Mouse (Mus musculus): ENCODE data around the gene Sike1. TPM values are rescaled to one million over a fixed set of nuclear protein-coding genes. Genes with fewer than 3 reads are reported as not detected.
A peak's percentile ranks its signal among the peaks of the same experiment; 100 is the strongest.

Sike1 gene
- polyA plus RNA-seq, 1 experiment from 2014 or later: 86.1 TPM

DNA sequence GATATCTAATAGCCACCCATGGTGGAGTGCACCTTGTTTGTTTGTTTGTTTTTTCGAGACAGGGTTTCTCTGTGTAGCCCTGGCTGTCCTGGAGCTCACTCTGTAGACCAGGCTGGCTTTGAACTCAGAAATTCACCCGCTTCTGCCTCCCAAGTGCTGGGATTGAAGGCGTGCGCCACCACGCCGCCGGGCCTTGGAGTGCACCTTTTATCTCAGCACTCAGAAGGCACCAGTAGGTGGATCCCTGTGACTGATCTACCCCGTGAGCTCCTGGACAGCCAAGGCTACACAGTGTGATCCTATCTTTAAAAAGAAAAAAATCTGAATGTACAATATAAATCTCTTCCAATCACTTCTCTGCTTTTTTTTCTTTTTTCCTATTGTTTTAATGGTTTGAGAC is 4.5 kb upstream of the Sike1 start:
- 82% methylated on average over 8 of the region's 8 CpGs for WGBS
- no peaks in the 10 kb centered on the region for H3K36me3 ChIP-seq
- H3K27me3 ChIP-seq: no peaks in the 10 kb centered on the region
- no peak overlapping the region for H3K9ac ChIP-seq (replicated peaks)
- H3K4me3 ChIP-seq: no peak overlapping the region
- no peak overlapping the region for H3K4me2 ChIP-seq (replicated peaks)
- no peak overlapping the region for H3K27ac ChIP-seq (replicated peaks)
- H3K9me3 ChIP-seq: no peaks in the 10 kb centered on the region
- ATAC-seq (ENCODE audit: low FRiP score, low read depth): no peak
- H3K4me1 ChIP-seq: peaks cover 3% of the 10 kb centered on the region; the same call in 1 of the 2 replicates

DNA sequence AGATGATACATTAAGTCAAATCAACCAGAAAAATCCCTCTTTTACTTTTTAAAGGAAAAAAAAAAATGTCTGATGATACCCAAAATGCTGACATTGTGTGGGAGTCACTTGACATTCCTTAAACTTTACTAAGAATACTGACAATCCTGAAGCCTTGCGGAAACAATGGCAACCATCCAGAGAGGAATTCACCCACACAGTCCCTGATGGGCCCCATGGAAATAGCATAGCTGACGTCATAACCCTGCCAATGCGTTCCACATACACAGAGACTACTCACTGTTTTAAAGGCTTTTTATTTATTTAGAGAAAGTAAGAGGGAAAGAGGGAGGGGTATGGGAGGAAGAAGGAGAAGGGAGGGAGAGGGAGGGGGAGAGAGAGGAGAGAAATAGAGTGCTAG is 2.6 kb upstream of the Sike1 start:
- no peak overlapping the region for H3K9ac ChIP-seq (replicated peaks)
- ATAC-seq (ENCODE audit: low FRiP score, low read depth): no peak
- WGBS: 58% methylated on average over 3 of the region's 3 CpGs
- no peak overlapping the region for H3K4me2 ChIP-seq (replicated peaks)
- H3K27me3 ChIP-seq: no peaks in the 10 kb centered on the region
- H3K36me3 ChIP-seq: no peaks in the 10 kb centered on the region
- no peak overlapping the region for H3K27ac ChIP-seq (replicated peaks)
- peaks cover 12% of the 10 kb centered on the region for H3K4me1 ChIP-seq
- no peak overlapping the region for H3K4me3 ChIP-seq
- no peaks in the 10 kb centered on the region for H3K9me3 ChIP-seq

DNA sequence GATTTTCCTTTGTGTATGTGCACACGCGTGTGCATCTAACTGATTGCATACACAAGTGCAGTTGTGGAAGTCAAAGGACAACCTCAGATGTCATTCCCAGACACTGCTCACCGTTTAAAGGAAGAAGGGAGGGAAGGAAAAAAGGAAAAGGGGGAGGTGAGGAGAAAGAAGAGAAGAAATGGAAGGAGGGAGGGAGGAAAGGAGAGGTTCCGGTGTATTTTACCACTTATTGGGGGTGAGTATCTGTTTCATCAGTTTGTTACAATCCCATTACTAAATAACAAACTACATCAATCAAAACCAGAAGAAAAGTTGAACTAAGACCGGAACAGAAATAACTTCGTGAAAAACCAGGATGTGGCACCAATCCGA is 289 bp upstream of the Sike1 start:
- Histone ChIP-seq H3K4me1 (peaks cover 12% of the 10 kb centered on the region), H3K27ac (replicated peaks) (peak overlapping the region; percentile 90), H3K9me3 (no peaks in the 10 kb centered on the region), H3K9ac (replicated peaks) (peak overlapping the region; percentile 91; the same call in 1 of the 2 replicates), H3K4me3 (peak overlapping the region; percentile 80), H3K4me2 (replicated peaks) (peak overlapping the region; percentile 68), H3K36me3 (peaks cover 23% of the 10 kb centered on the region), H3K27me3 (no peaks in the 10 kb centered on the region)
- WGBS: 51% methylated on average over 7 of the region's 7 CpGs
- peak; percentile 21; the same call in 1 of the 2 replicates for ATAC-seq (ENCODE audit: low FRiP score, low read depth)

DNA sequence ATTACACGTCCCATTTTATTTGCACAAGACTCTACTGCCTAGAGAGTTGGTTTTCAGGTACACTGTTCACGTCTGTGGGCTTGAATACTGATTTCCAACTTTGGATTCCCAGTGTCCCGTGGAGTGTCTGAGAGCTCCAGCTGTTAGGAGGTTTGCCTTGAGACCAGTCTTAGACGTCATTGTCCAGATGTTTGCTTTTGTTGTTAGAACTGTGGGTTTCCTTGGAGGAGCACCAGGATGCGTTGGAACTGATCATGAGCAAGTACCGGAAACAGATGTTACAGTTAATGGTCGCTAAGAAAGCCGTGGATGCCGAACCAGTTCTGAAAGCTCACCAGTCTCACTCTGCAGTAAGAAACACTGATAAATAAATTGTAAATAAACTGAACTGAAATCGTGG is 1.5 kb downstream of the Sike1 start:
- peaks cover 3% of the 10 kb centered on the region; the same call in 1 of the 2 replicates for H3K9me3 ChIP-seq
- H3K36me3 ChIP-seq: peaks cover 38% of the 10 kb centered on the region
- H3K9ac ChIP-seq (replicated peaks): no peak overlapping the region
- no peak overlapping the region for H3K4me3 ChIP-seq
- no peak overlapping the region for H3K4me2 ChIP-seq (replicated peaks)
- H3K27me3 ChIP-seq: no peaks in the 10 kb centered on the region
- H3K4me1 ChIP-seq: peaks cover 12% of the 10 kb centered on the region
- no peak overlapping the region for H3K27ac ChIP-seq (replicated peaks)
- no peak for ATAC-seq (ENCODE audit: low FRiP score, low read depth)
- 78% methylated on average over 10 of the region's 10 CpGs for WGBS

DNA sequence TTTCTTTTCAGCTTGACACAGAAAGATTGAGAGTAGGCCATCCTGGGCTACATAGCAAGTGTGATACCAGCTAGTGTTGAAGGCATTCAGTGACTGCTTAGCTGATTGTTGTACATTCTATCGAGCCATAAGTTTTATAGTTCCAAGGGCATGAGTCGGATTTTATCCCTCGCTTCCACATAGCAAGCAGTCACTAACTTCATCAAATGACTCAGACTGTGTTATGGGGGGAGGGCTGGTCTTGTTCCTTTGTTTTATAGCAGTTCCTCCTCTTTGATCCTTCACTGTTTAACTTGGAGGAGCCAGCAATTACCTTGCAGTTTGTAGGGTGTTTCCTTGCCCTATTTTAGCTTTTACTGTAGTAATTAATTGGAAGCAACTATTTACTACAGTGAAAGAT is 2.1 kb downstream of the Sike1 start:
- Histone ChIP-seq H3K4me1 (peaks cover 12% of the 10 kb centered on the region), H3K27me3 (no peaks in the 10 kb centered on the region), H3K4me2 (replicated peaks) (no peak overlapping the region), H3K9ac (replicated peaks) (no peak overlapping the region), H3K9me3 (peaks cover 3% of the 10 kb centered on the region; the same call in 1 of the 2 replicates), H3K36me3 (peaks cover 43% of the 10 kb centered on the region), H3K4me3 (no peak overlapping the region), H3K27ac (replicated peaks) (no peak overlapping the region)
- ATAC-seq (ENCODE audit: low FRiP score, low read depth): no peak
- 96% methylated on average over 3 of the region's 3 CpGs for WGBS

DNA sequence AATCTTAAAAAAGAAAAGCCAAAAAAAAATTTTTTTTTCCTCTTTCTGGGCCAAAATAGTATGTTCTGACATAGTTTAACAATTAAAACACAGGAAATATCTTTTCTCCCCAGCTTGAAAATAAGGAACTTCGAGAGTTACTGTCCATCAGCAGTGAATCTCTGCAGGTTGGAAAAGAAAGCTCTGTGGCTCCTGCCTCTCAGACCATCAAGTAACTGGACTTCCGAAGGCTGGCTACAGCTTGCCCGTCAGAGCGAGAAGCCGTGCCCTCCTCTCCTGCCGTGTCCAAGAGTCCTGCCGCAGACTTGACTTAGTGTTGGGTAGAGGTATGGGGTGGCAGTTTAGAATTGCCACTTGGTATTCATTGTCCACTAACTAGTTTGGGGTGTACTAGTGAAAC is 6.1 kb downstream of the Sike1 start:
- no peak for ATAC-seq (ENCODE audit: low FRiP score, low read depth)
- Histone ChIP-seq H3K9ac (replicated peaks) (no peak overlapping the region), H3K4me2 (replicated peaks) (no peak overlapping the region), H3K4me1 (peaks cover 4% of the 10 kb centered on the region), H3K4me3 (no peak overlapping the region), H3K27me3 (no peaks in the 10 kb centered on the region), H3K27ac (replicated peaks) (no peak overlapping the region), H3K9me3 (peaks cover 3% of the 10 kb centered on the region; the same call in 1 of the 2 replicates), H3K36me3 (peaks cover 66% of the 10 kb centered on the region)
- WGBS: 93% methylated on average over 7 of the region's 7 CpGs

DNA sequence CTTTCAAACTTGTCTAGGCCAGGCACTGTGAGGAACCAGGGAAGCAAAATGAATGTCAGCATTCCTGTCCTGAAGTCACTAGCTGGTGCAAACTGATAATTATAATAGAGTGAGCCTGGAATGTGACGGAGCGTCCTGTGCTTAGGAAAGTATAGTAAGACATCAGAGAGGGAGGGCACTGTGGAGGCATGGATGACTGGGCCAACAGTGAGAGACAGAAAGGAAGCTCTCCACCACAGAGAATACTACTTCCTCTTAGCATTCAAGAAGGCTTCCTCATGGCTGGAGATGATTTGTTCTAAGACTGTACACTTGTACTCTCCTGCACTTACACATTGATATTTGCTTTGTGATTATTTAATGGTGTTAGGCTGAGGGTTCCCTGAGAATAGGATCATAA is 21.8 kb downstream of the Sike1 start:
- WGBS: 77% methylated on average over 2 of the region's 2 CpGs
- Histone ChIP-seq H3K36me3 (no peaks in the 10 kb centered on the region), H3K27me3 (no peaks in the 10 kb centered on the region), H3K9me3 (no peaks in the 10 kb centered on the region), H3K4me2 (replicated peaks) (no peak overlapping the region), H3K27ac (replicated peaks) (no peak overlapping the region), H3K9ac (replicated peaks) (no peak overlapping the region), H3K4me1 (peaks cover 6% of the 10 kb centered on the region), H3K4me3 (no peak overlapping the region)
- ATAC-seq (ENCODE audit: low FRiP score, low read depth): no peak

DNA sequence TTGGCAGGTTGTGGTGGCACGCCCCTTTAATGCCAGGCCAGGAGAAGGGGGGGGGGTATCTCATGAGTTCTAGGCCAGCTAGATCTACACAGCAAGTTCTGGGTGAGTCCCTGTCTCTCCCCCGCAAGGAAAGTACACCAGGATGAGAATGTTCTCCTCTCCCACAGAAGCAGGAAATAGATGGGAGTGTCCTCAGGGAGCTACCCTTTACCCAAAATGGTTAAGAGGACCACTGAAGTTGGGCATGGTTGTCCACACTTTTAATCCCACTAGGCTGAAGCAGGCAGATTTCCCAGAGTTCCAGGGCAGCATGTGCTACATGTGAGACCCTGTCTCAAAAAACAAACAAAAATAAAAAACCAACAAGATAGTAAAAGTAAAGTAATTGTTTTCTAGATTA is 24.0 kb downstream of the Sike1 start:
- Histone ChIP-seq H3K4me1 (peaks cover 8% of the 10 kb centered on the region), H3K4me3 (no peak overlapping the region), H3K27ac (replicated peaks) (no peak overlapping the region), H3K27me3 (no peaks in the 10 kb centered on the region), H3K36me3 (no peaks in the 10 kb centered on the region), H3K4me2 (replicated peaks) (peak overlapping the region; percentile 48), H3K9me3 (no peaks in the 10 kb centered on the region), H3K9ac (replicated peaks) (no peak overlapping the region)
- WGBS: 97% methylated on average over 2 of the region's 2 CpGs
- no peak for ATAC-seq (ENCODE audit: low FRiP score, low read depth)

DNA sequence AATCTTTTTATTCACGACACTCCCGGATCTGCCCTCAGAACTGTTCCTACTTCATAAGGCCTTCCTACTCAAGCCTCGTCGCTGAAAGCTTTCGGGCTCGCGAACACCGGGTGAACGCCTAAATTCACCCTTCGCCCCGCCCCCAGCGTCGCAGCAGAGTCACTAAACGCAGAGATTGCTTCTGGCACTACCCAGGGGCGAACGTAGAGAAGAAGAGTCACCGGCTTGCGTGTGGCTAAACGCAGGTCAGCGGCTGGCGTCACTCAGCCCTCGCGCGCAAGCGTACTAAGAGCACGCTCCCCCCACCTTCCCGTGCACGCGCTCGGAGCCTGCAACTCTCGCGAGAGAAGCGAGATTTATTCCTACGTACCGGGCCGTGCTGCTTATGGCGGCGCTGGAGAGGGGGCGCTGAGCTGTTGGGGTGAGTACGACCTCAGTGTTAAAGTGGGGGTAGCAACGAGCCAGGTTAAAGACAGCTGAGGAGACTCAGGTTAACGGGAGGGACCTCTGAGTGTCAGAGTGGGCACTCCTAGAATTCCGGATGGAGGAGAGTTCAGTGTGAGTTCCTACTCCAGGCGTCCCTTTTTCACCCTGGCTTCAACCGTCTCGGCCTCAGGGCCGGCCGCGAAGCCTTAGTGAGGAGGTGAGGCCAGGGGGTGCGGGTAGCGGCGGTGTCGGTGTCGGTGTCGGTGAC is 24.9 kb downstream of the Sike1 start, which contains the start of gene Csde1:
TSS of gene Csde1 (plus strand) at position 178 of the 694 bp plus-strand sequence.
- WGBS: under 1% methylated on average over 55 of the region's 55 CpGs
- peak within 1 kb of the TSS; percentile 90 for H3K27ac ChIP-seq (replicated peaks)
- peak within 1 kb of the TSS; percentile 81 for H3K9ac ChIP-seq (replicated peaks)
- no peaks in the 10 kb centered on the region for H3K36me3 ChIP-seq
- H3K4me1 ChIP-seq: peaks cover 8% of the 10 kb centered on the region
- H3K4me2 ChIP-seq (replicated peaks): peak within 1 kb of the TSS; percentile 65
- peak within 1 kb of the TSS; percentile 60 for H3K4me3 ChIP-seq
- H3K9me3 ChIP-seq: no peaks in the 10 kb centered on the region
- peak; percentile 93 for ATAC-seq (ENCODE audit: low FRiP score, low read depth)
- no peaks in the 10 kb centered on the region for H3K27me3 ChIP-seq

DNA sequence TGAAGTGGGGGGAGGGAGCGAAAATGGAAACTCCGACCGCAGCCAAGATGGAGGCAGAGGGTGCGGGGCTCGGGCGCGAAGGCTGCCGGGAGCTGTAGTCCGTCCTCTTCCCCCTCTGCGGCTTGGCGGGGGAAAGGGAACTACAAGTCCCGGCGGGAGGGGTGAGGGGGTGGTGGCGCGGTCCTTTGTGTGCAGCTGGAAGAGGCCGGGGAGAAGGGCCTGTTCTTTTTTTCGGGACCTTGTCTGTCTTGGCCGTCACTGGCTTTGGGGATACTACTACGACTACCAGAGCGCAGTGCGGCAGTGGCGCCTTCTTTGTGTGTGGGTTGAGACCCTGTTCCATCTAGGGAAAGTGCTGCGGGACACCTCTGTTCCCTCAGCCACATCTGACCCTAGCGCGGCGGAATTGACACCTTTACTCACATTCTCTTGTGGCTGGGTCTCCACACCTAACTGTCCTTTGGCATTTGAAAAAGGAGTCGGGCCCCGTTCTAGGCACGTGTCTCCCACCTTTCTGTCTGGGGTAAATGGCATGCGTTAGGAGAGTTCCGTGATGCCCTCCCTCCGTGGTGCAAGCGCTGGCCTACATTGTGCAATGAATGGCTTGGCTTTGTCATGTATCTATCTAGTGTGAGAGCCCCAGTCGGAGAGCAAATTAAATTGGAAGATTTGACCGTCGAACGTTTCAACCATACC is 25.6 kb downstream of the Sike1 start:
- Histone ChIP-seq H3K4me1 (peaks cover 8% of the 10 kb centered on the region), H3K9ac (replicated peaks) (peak overlapping the region; percentile 81), H3K27me3 (no peaks in the 10 kb centered on the region), H3K4me2 (replicated peaks) (peak overlapping the region; percentile 65), H3K4me3 (peak overlapping the region; percentile 60), H3K27ac (replicated peaks) (peak overlapping the region; percentile 90), H3K9me3 (no peaks in the 10 kb centered on the region), H3K36me3 (no peaks in the 10 kb centered on the region)
- under 1% methylated on average over 33 of the region's 37 CpGs for WGBS
- peak; percentile 94 for ATAC-seq (ENCODE audit: low FRiP score, low read depth)

DNA sequence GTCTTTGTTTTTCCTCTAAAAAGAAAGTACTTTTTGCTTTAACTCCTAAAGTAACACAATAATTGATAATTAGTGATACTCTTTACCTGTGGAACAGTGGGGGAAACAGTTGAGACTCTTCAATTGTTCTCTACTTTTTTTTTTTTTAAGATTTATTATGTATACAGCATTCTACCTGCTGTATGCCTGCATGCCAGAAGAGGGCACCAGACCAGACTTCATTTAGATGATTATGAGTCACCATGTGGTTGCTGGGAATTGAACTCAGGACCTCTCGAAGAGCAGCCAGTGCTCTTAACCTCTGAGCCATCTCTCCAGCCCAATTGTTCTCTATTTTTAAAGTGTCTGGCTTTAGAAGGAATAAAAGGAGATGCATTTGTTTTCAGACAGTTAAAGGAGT is 30.7 kb downstream of the Sike1 start:
- Histone ChIP-seq H3K27ac (replicated peaks) (no peak overlapping the region), H3K4me3 (no peak overlapping the region), H3K4me1 (peaks cover 8% of the 10 kb centered on the region), H3K9me3 (no peaks in the 10 kb centered on the region), H3K36me3 (peaks cover 31% of the 10 kb centered on the region), H3K9ac (replicated peaks) (no peak overlapping the region), H3K27me3 (no peaks in the 10 kb centered on the region), H3K4me2 (replicated peaks) (no peak overlapping the region)
- no peak for ATAC-seq (ENCODE audit: low FRiP score, low read depth)
- WGBS: 90% methylated on average over 1 of the region's 1 CpGs

DNA sequence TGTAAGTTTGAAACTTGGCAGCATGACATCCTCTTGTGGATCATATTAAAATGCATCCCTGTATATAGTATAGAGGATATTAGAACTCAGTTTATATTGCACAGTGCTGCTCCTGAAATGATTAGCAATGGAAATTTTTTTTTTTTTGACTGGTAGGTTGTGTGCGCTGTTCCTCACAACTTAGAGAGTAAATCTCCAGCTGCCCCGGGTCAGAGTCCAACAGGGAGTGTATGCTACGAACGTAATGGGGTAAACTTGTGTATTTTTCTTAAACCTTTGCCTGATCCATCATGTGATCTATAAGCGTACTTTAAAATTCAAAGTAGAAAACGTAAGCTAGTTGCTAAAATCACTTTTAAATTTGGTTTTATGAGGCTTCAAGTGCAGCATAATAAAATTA is 44.8 kb downstream of the Sike1 start:
- Histone ChIP-seq H3K4me3 (no peak overlapping the region), H3K27ac (replicated peaks) (no peak overlapping the region), H3K4me2 (replicated peaks) (no peak overlapping the region), H3K4me1 (no peaks in the 10 kb centered on the region), H3K9ac (replicated peaks) (no peak overlapping the region), H3K9me3 (no peaks in the 10 kb centered on the region), H3K36me3 (peaks cover 52% of the 10 kb centered on the region), H3K27me3 (no peaks in the 10 kb centered on the region)
- WGBS: 97% methylated on average over 6 of the region's 6 CpGs
- no peak for ATAC-seq (ENCODE audit: low FRiP score, low read depth)

Measured in midbrain, embryonic 12.5 days (tissue).